Mouse (Mus musculus) testis, adult 2 months (tissue): ENCODE results near the gene Erc2.

Experiments used
- CTCF ChIP-seq: fragments of 200-500 bp; IDR thresholded peaks from 2 replicates; pipeline ENCODE4 v1.5.1; 2012; ENCODE audit warnings: low read depth, mild to moderate bottlenecking, inconsistent platforms, low read length, moderate library complexity; ENCODE audit not compliant: control insufficient read depth, insufficient read depth, insufficient replicate concordance
- POLR2A ChIP-seq: fragments of 200-500 bp; IDR thresholded peaks from 2 replicates; pipeline ENCODE4 v1.6.1; 2012; ENCODE audit warnings: low read depth, mild to moderate bottlenecking, inconsistent platforms, low read length, moderate library complexity; ENCODE audit not compliant: control insufficient read depth

- TF ChIP-seq CTCF (no peak), POLR2A (no peak)
Observed at GRCm38 (mm10) chr14:27887488-27887887, 265.3 kb downstream of the Erc2 start.
